Mouse (Mus musculus) yolk sac, embryonic 10.5 days (tissue): Measurements from ENCODE around the gene Eya4.

ENCODE experiments used
- DNase-seq: peaks from one replicate; pipeline ENCODE4 v3.0.0-alpha.2; 2017; ENCODE audit warnings: low spot score

The Eya4 gene

GRCm38 (mm10) chr10:23230863-23231262 is 119.7 kb downstream of the Eya4 start:
- DNase-seq = no peak

GRCm38 (mm10) chr10:23223336-23223735 is 127.2 kb downstream of the Eya4 start:
- DNase-seq = no peak

GRCm38 (mm10) chr10:23220432-23220831 is 130.2 kb downstream of the Eya4 start:
- no peak for DNase-seq

GRCm38 (mm10) chr10:23216815-23217214 is 133.8 kb downstream of the Eya4 start:
- no peak for DNase-seq

GRCm38 (mm10) chr10:23211381-23211780 is 139.2 kb downstream of the Eya4 start:
- DNase-seq = no peak

- DNase-seq = no peak
Measured at GRCm38 (mm10) chr10:23203885-23204284, 146.7 kb downstream of the Eya4 start.

GRCm38 (mm10) chr10:23203144-23203838 is 147.3 kb downstream of the Eya4 start:
- no peak for DNase-seq

- DNase-seq = no peak
Measured at GRCm38 (mm10) chr10:23202591-23202990, 148.0 kb downstream of the Eya4 start.

GRCm38 (mm10) chr10:23198251-23198650 is 152.3 kb downstream of the Eya4 start:
- no peak for DNase-seq

GRCm38 (mm10) chr10:23196336-23196735 is 154.2 kb downstream of the Eya4 start:
- DNase-seq = no peak

- no peak for DNase-seq
Measured at GRCm38 (mm10) chr10:23195337-23195736, 155.2 kb downstream of the Eya4 start.

GRCm38 (mm10) chr10:23189836-23190235 is 160.8 kb downstream of the Eya4 start:
- DNase-seq = no peak

- DNase-seq = no peak
Measured at GRCm38 (mm10) chr10:23185391-23185790, 165.2 kb downstream of the Eya4 start.

- no peak for DNase-seq
Measured at GRCm38 (mm10) chr10:23181572-23182493, 168.8 kb downstream of the Eya4 start.

GRCm38 (mm10) chr10:23179285-23179684 is 171.3 kb downstream of the Eya4 start:
- DNase-seq = no peak

GRCm38 (mm10) chr10:23177347-23178046 is 173.1 kb downstream of the Eya4 start:
- no peak for DNase-seq

- DNase-seq = no peak
Measured at GRCm38 (mm10) chr10:23176666-23177346, 173.8 kb downstream of the Eya4 start.

- no peak for DNase-seq
Measured at GRCm38 (mm10) chr10:23171541-23171940, 179.0 kb downstream of the Eya4 start.

GRCm38 (mm10) chr10:23165089-23165642 is 185.4 kb downstream of the Eya4 start:
- DNase-seq = no peak

- DNase-seq = no peak
Measured at GRCm38 (mm10) chr10:23159844-23160243, 190.7 kb downstream of the Eya4 start.

- DNase-seq = no peak
Measured at GRCm38 (mm10) chr10:23159138-23159537, 191.4 kb downstream of the Eya4 start.
